ENCODE assay signal across 9 mouse cellular contexts in the genomic region with DNA sequence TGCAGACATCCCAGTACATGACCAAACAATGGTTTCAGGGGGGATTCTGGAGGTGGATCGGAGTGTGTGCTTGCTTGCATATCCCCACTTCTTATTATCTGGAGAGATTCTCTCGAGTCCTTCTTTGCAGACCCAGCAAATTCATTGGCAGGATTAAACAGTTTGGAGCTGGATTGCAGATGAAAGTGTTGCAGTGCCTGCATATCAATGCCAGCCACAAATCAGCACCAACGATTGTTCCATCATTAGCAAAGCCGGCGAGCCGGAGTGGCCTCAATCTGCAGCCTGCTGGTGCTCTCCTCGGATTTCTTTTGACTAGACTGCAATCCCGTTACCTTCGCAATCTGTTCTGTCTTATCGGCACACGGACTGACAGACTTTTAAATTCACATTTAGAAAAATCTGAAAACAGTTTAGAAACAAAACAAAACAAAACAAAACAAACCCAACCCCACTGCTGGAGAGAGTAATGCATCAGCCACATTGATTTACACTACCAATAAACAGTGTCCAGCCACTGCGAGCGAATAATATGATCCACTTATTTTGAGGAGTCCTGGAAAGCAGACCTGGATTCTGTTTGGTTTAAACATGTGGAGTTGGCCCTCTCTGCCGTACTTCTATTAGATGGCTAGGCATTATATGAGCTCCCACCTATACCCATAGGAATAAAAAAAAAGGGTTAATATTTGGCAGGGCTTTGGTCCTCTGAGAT.
A peak's percentile ranks its signal among the peaks of the same experiment; 100 is the strongest.
DNase-seq lines count a peak whose midpoint lies in the region; ATAC-seq lines count a peak whose summit lies in the region.
"Had no signal": no experiment of that assay in that cellular context is flagged by ENCODE, and none has a peak within 500 bp of the region (broad histone marks: within the 10 kb centered on the region; RNA-seq: fewer than 3 reads in every experiment).

No protein-coding gene starts in this region.

- no peaks in the 10 kb centered on the region for H3K9me3 ChIP-seq in kidney, embryonic 15.5 days (replicated peaks)
- no peaks in the 10 kb centered on the region for H3K9me3 ChIP-seq in forebrain, embryonic 13.5 days (replicated peaks)
- H3K9me3 ChIP-seq: megakaryocyte, embryonic 14.5 days had no signal

- no peaks in the 10 kb centered on the region for H3K4me1 ChIP-seq in kidney, embryonic 15.5 days
- peaks cover 16% of the 10 kb centered on the region for H3K4me1 ChIP-seq in forebrain, embryonic 13.5 days

- H3K4me3 ChIP-seq in kidney, embryonic 15.5 days (replicated peaks), result no peak overlapping the region
- H3K4me3 ChIP-seq in forebrain, embryonic 13.5 days, result peak overlapping the region; percentile 14

- ATAC-seq in kidney, embryonic 15.5 days (replicated peaks; ENCODE audit: low FRiP score), result no peak
- ATAC-seq in forebrain, embryonic 13.5 days, result peak; percentile 84

- no peak for DNase-seq in kidney, adult 18-20 months
- peak; percentile 16 for DNase-seq in embryo, embryonic 10 days (ENCODE audit: low spot score)
- DNase-seq in layer of hippocampus, postnatal 36 days, result peak; percentile 5 to 21
- DNase-seq in spleen, postnatal 14 days (ENCODE audit: low spot score in 2 of 2), result no peak
- no peak for DNase-seq in lung, postnatal 4 days
- no peak for DNase-seq in adrenal gland, adult (ENCODE audit: inconsistent age in 2 of 2, low spot score in 1 of 2)

- H3K36me3 ChIP-seq in kidney, embryonic 15.5 days, result no peaks in the 10 kb centered on the region
- no peaks in the 10 kb centered on the region for H3K36me3 ChIP-seq in forebrain, embryonic 13.5 days (ENCODE audit: poor library complexity, severe bottlenecking)

- no peak overlapping the region for H3K27ac ChIP-seq in kidney, embryonic 15.5 days
- H3K27ac ChIP-seq in forebrain, embryonic 13.5 days, result peak overlapping the region; percentile 49

- peak overlapping the region; percentile 36 for H3K4me2 ChIP-seq in kidney, embryonic 15.5 days
- H3K4me2 ChIP-seq in forebrain, embryonic 13.5 days, result peak overlapping the region; percentile 47

- 28% methylated on average over 14 of the region's 14 CpGs for WGBS in kidney, embryonic 15.5 days
- 18% methylated on average over 14 of the region's 14 CpGs for WGBS in forebrain, embryonic 13.5 days

- H3K27me3 ChIP-seq in kidney, embryonic 15.5 days, result no peaks in the 10 kb centered on the region
- no peaks in the 10 kb centered on the region for H3K27me3 ChIP-seq in forebrain, embryonic 13.5 days
- H3K27me3 ChIP-seq: megakaryocyte, embryonic 14.5 days had no signal

- H3K9ac ChIP-seq in kidney, embryonic 15.5 days, result no peak overlapping the region
- H3K9ac ChIP-seq in forebrain, embryonic 13.5 days, result peak overlapping the region; percentile 41; the same call in 1 of the 2 replicates

Comparison
In these comparisons a context has a peak if more than half of its experiments do, and no peak if none do; other contexts are left out.
1. DNase-seq: peak in embryo, embryonic 10 days (single experiment) and layer of hippocampus, postnatal 36 days (2 of 2); none in kidney, adult 18-20 months (single experiment), spleen, postnatal 14 days (0 of 2), lung, postnatal 4 days (0 of 2) and adrenal gland, adult (0 of 2).